Mouse (Mus musculus) inflammation-experienced regulatory T-cells, adult 6 months (primary cell): ENCODE data around the gene Cyp4a31. TPM values are rescaled to one million over a fixed set of nuclear protein-coding genes. Genes with fewer than 3 reads are reported as not detected.
A peak's percentile ranks its signal among the peaks of the same experiment; 100 is the strongest.
"Not testable (repeated sequence)": the region's sequence is repeated elsewhere in the genome, so short reads cannot be mapped to it uniquely, and the experiment has no call there.

Experiments
- ATAC-seq: one replicate; pipeline ENCODE4 v1.8.0; 2017
- polyA plus RNA-seq, 3 experiments: library from polyadenylated mRNA; unstranded; fragments of 100-300 nt; shearing (Covaris generic); gene quantifications; one replicate each; pipeline ENCODE4 v1.2.1; 2017

Cyp4a31 gene
- not detected for polyA plus RNA-seq

- no peak for ATAC-seq
Measured at GRCm38 (mm10) chr4:115563401-115563800, at the start of gene Cyp4a31. Gene Cyp4a31, plus strand, starts transcription at chr4:115563649.

GRCm38 (mm10) chr4:115513964-115514363 is 49.5 kb upstream of the Cyp4a31 start:
- ATAC-seq = not testable (repeated sequence)

- not testable (repeated sequence) for ATAC-seq
Measured at GRCm38 (mm10) chr4:115518000-115518399, 45.4 kb upstream of the Cyp4a31 start, which contains the start of gene Cyp4a10. Gene Cyp4a10, plus strand, starts transcription at chr4:115518264.

GRCm38 (mm10) chr4:115519444-115519843 is 44.0 kb upstream of the Cyp4a31 start:
- no peak for ATAC-seq

GRCm38 (mm10) chr4:115521766-115522165 is 41.7 kb upstream of the Cyp4a31 start:
- ATAC-seq = no peak

GRCm38 (mm10) chr4:115545101-115545500 is 18.3 kb upstream of the Cyp4a31 start:
- no peak for ATAC-seq

- no peak for ATAC-seq
Measured at GRCm38 (mm10) chr4:115546141-115546828, 17.2 kb upstream of the Cyp4a31 start.

GRCm38 (mm10) chr4:115552726-115553125 is 10.7 kb upstream of the Cyp4a31 start:
- ATAC-seq = no peak

- ATAC-seq = no peak
Measured at GRCm38 (mm10) chr4:115555513-115555912, 7.9 kb upstream of the Cyp4a31 start.

GRCm38 (mm10) chr4:115557861-115558561 is 5.4 kb upstream of the Cyp4a31 start:
- no peak for ATAC-seq

- not testable (repeated sequence) for ATAC-seq
Measured at GRCm38 (mm10) chr4:115561236-115561635, 2.2 kb upstream of the Cyp4a31 start.

GRCm38 (mm10) chr4:115564469-115565225 is 1.2 kb downstream of the Cyp4a31 start:
- ATAC-seq = not testable (repeated sequence)

- ATAC-seq = no peak
Measured at GRCm38 (mm10) chr4:115575255-115575654, 11.8 kb downstream of the Cyp4a31 start.

- ATAC-seq = no peak
Measured at GRCm38 (mm10) chr4:115575776-115576175, 12.3 kb downstream of the Cyp4a31 start.

GRCm38 (mm10) chr4:115583036-115583435 is 19.6 kb downstream of the Cyp4a31 start:
- no peak for ATAC-seq

GRCm38 (mm10) chr4:115596357-115596756 is 32.9 kb downstream of the Cyp4a31 start:
- ATAC-seq = no peak

- ATAC-seq = no peak
Measured at GRCm38 (mm10) chr4:115596824-115597336, 33.4 kb downstream of the Cyp4a31 start.

GRCm38 (mm10) chr4:115600611-115601010 is 37.2 kb downstream of the Cyp4a31 start, which contains the start of gene Cyp4a32:
Gene Cyp4a32, plus strand, starts transcription at chr4:115600969.
- not testable (repeated sequence) for ATAC-seq

GRCm38 (mm10) chr4:115614005-115614404 is 50.6 kb downstream of the Cyp4a31 start:
- peak; percentile 56 for ATAC-seq

GRCm38 (mm10) chr4:115625560-115625959 is 62.1 kb downstream of the Cyp4a31 start:
- ATAC-seq = not testable (repeated sequence)
